Mouse (Mus musculus) adrenal gland, postnatal 25 days (tissue): ENCODE results near the gene Nhej1. TPM values are rescaled to one million over a fixed set of nuclear protein-coding genes. Genes with fewer than 3 reads are reported as not detected.

ENCODE experiments used
- DNase-seq: peaks from one replicate; pipeline ENCODE4 v3.0.0; 2021; ENCODE audit warnings: mixed read lengths
- total RNA-seq: library from RNA; stranded (reverse); gene quantifications from 2 replicates; pipeline ENCODE4 v1.2.3, GENCODE M21; 2021

The Nhej1 gene
- total RNA-seq, 1 experiment from 2014 or later: 7.2 TPM

DNA sequence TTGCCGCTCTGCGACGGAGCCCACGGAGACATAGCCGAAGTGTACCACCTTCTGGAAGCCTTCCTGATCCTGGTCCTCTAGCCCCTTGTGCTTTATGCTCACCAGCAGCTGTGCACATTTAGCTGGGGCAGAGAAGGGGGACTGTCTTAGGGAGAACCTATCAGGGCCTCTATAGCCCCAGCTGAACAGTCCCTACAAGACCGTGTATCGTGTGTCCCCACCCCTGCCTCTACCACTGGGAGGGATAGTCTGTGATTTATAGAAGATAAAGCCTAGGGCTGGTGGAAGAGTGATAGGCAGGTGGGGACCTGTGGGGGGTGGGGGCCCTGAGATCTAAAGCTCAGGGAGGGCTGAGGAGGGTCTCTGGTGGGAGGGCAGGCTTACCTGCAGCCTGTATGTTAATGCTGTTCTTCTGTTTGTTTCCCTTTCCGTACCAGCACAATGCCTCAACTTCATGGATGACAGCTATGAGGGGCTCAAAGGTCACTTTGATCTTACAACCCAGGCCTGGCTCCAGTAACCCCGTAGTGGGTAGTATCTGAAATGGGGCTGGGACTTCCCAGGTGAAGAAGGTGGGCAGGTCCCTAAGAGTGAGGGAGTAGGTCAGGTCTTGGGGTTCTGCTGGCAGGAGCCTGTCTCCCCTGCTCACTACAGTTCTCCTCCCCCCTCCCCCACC lies 197.2 kb downstream of the Nhej1 start:
- DNase-seq: no peak

DNA sequence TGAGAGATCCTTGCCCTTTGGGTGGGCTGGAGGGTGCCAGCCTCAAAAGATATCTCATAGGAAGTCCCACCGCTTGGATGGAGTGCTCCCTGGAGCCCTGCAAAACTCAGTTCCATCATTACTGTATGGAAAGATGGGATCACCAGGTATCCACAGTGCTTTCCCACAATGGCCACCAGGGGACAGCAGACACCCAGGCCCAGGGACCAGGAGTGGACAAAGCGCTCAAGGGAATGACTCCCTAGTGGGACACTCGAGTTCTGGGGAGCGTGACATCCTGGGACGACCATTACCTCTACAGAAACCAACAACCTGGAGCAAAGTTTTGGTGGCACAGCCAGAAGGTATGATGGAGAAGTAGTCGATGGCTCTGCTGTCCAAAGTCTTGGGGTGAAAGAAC lies 198.3 kb downstream of the Nhej1 start:
- DNase-seq: peak; percentile 48

DNA sequence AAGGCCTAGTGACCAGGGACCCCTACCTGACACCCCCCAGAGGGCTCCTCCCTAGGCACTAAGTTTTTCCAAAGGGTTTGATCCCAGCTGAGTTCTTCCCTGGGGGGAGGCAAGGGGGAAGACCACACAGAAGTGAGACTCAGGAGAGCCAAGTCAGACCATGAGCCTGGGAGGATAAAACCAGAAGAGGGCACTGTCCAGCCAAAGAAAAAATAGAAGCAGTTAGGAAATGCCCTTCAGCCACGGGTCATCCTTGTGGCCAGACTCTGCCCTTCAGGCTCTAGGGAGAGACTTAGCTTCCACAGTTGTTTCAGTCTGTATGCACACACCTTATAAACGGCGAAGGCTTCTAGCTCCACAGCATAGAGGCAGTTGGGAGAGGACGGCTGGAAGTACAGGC lies 200.5 kb downstream of the Nhej1 start:
- DNase-seq: no peak

Other genes with a start within 250 kb of the Nhej1 start
- gene Fev, start 239.8 kb downstream of the Nhej1 start, total RNA-seq: 1.7 and 1.8 TPM in 2 replicates
- 2.2 TPM in 1 of 2 replicates, not detected in the other for gene Cryba2, start 232.1 kb downstream of the Nhej1 start, total RNA-seq
- 0.06 TPM in 1 of 2 replicates, not detected in the other for gene Cfap65, start 189.6 kb downstream of the Nhej1 start, total RNA-seq
- gene Ihh, start 173.5 kb downstream of the Nhej1 start, total RNA-seq: 0.24 TPM in 1 of 2 replicates, not detected in the other
- gene Slc23a3, start 8.7 kb upstream of the Nhej1 start, total RNA-seq: 0.58 and 1.0 TPM in 2 replicates
- 41.2 and 48.9 TPM in 2 replicates for gene Cnppd1, start 17.5 kb upstream of the Nhej1 start, total RNA-seq
- gene Retreg2, start 17.6 kb upstream of the Nhej1 start, total RNA-seq: 88.4 and 95.4 TPM in 2 replicates
- gene Zfand2b, start 43.4 kb upstream of the Nhej1 start, total RNA-seq: 36.0 and 39.8 TPM in 2 replicates
- gene Abcb6, start 55.2 kb upstream of the Nhej1 start, total RNA-seq: 29.9 and 33.1 TPM in 2 replicates
- 23.5 and 26.4 TPM in 2 replicates for gene Ankzf1, start 67.0 kb upstream of the Nhej1 start, total RNA-seq
- gene Atg9a, start 67.0 kb upstream of the Nhej1 start, total RNA-seq: 45.3 and 50.6 TPM in 2 replicates
- 24.2 and 28.7 TPM in 2 replicates for gene Glb1l, start 85.6 kb upstream of the Nhej1 start, total RNA-seq
- gene Stk16, start 85.6 kb upstream of the Nhej1 start, total RNA-seq: 105 and 133 TPM in 2 replicates
- gene Tuba4a, start 94.7 kb upstream of the Nhej1 start, total RNA-seq: 16.3 and 35.1 TPM in 2 replicates
- gene A630095N17Rik, start 106.9 kb upstream of the Nhej1 start, total RNA-seq: not detected in 2 replicates
- gene Dnajb2, start 111.2 kb upstream of the Nhej1 start, total RNA-seq: 67.3 and 85.6 TPM in 2 replicates
- gene Ptprn, start 139.3 kb upstream of the Nhej1 start, total RNA-seq: 41.6 and 54.3 TPM in 2 replicates
- gene Resp18, start 153.2 kb upstream of the Nhej1 start, total RNA-seq: 101 and 123 TPM in 2 replicates
- 91.1 and 117 TPM in 2 replicates for gene Dnpep, start 192.8 kb upstream of the Nhej1 start, total RNA-seq
- gene Des, start 235.1 kb upstream of the Nhej1 start, total RNA-seq: 9.3 and 14.1 TPM in 2 replicates